Mouse (Mus musculus) brain, embryonic 14.5 days (tissue): ENCODE data around the gene Vim.

Experiments
- CTCF ChIP-seq: fragments of 200-500 bp; IDR thresholded peaks from 2 replicates; pipeline ENCODE4 v1.5.1; 2012; ENCODE audit warnings: inconsistent platforms, mild to moderate bottlenecking, moderate library complexity, borderline replicate concordance; ENCODE audit not compliant: insufficient read depth, insufficient read length; ENCODE audit errors: extremely low read depth
- POLR2A ChIP-seq: fragments of 200-500 bp; IDR thresholded peaks from 2 replicates; pipeline ENCODE4 v1.6.1; 2012; ENCODE audit warnings: mild to moderate bottlenecking, inconsistent platforms, borderline replicate concordance; ENCODE audit not compliant: poor library complexity, insufficient read depth, insufficient read length, severe bottlenecking; ENCODE audit errors: extremely low read depth

DNA sequence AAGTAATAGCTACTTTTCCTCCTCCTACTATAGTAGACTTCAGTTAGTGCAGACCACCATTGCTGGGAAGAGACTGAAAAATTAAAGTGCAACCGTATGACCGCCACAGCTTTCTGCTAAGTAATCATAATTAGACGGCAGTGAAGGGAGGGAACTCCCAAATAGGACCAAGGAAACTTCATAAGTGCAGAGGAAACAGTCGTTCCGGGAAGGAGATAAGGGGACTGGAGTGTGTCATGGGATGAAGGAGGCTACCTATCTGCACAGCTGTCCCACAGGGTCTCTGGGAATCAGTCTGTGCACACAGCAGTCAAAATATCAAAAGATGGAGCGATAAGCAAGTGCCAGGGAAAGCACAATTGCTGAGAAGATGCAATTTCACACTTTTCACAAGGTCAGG is 43.1 kb upstream of the Vim start:
- TF ChIP-seq POLR2A: no peak
- no peak for TF ChIP-seq CTCF
